Mouse (Mus musculus) macrophage (primary cell): ENCODE data around the gene Il16. TPM values are rescaled to one million over a fixed set of nuclear protein-coding genes. Genes with fewer than 3 reads are reported as not detected.
"Not testable (repeated sequence)": the region's sequence is repeated elsewhere in the genome, so short reads cannot be mapped to it uniquely, and the experiment has no call there.

ENCODE experiments used
- H3K27ac ChIP-seq: fragments of 350-480 bp; formaldehyde crosslinking; 2 replicates; pipeline ENCODE4 v1.9.0; 2021
- H3K36me3 ChIP-seq: fragments of 350-480 bp; formaldehyde crosslinking; 2 replicates; pipeline ENCODE4 v1.9.0; 2021; ENCODE audit errors: inconsistent target
- H3K4me3 ChIP-seq: fragments of 350-480 bp; formaldehyde crosslinking; 2 replicates; pipeline ENCODE4 v1.9.0; 2021; ENCODE audit errors: inconsistent target
- H3K79me2 ChIP-seq: fragments of 350-480 bp; formaldehyde crosslinking; 2 replicates; pipeline ENCODE4 v1.9.0; 2021; ENCODE audit errors: inconsistent target
- WGBS: methylation state at CpG from one replicate; pipeline ENCODE4 v1.1.7; 2026; ENCODE audit warnings: inconsistent platforms; ENCODE audit not compliant: missing documents; 5-methylcytosine and 5-hydroxymethylcytosine counted together
- polyA plus RNA-seq: library from polyadenylated mRNA; stranded (reverse); fragments of 250-400 nt; gene quantifications from 3 replicates; pipeline ENCODE4 v1.2.4, GENCODE M21; 2018; ENCODE audit warnings: inconsistent platforms

The Il16 gene
- polyA plus RNA-seq, 1 experiment from 2014 or later: 16.3 TPM

DNA sequence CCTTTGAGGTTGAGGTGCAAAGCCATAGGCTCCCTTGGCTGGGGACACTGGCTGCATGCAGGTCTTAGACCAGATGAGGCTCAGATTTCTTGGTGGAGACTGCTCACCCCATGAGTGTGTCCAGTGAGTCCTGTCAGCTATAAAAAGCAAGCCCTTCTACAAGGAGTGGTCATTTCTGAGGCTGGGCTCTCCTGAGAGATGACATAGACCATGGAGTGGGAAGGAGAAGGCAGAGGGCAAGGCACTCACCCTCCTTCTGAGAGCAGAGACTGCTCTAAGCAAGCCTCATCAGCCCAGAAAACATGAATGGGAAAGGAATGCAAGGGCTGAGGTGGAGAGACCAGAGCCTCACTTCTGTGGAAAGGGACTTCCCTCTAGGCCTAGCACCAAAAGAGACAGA, 19.7 kb downstream of the Il16 start:
- H3K36me3 ChIP-seq: no peaks in the 10 kb centered on the region
- H3K79me2 ChIP-seq: no peaks in the 10 kb centered on the region
- H3K4me3 ChIP-seq: no peak overlapping the region
- no peak overlapping the region for H3K27ac ChIP-seq

DNA sequence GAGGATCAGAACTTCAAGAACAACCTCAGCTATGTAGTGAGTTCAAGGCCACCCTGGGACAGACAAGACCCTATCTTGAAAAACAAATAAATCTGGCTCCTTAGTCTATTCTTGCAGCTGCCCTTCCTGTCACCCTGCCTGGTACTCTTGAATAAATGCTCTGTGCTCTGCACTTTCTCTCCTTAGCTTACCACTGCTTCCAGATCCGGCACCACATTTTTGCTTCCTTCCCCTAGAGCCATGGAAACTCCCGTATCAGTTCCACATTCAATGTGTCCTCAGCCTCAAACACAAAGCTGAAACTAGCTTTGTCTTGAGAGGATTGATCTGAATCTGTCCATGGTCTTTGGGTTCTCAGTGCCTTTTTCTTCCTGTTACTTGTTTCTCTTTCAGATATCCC, 21.0 kb downstream of the Il16 start:
- Histone ChIP-seq H3K4me3 (no peak overlapping the region), H3K27ac (0 out of 2 replicates have a peak overlapping the region, but pooled peaks have one; percentile 10), H3K79me2 (no peaks in the 10 kb centered on the region), H3K36me3 (no peaks in the 10 kb centered on the region)
- 67% methylated on average over 2 of the region's 2 CpGs for WGBS

DNA sequence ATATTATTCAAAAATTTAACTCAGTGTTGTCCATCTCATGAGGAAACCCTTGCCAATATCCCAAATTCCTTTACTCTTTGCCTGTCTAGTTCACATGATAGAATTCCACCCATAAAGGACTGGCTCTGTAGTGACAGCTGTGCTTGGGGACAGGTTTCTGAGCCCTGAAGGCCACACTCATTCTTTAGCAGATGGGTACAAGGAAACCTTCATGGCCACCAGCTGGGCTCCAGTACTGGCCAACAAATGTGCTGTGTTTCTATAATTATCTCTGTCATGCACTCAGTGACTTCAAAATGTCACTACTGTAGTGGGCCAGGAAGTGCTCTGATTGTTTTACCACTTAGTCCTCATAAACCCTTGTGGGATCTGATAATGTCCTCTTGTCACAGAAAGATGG, 21.6 kb downstream of the Il16 start:
- Histone ChIP-seq H3K4me3 (no peak overlapping the region), H3K79me2 (no peaks in the 10 kb centered on the region), H3K27ac (0 out of 2 replicates have a peak overlapping the region, but pooled peaks have one; percentile 10), H3K36me3 (no peaks in the 10 kb centered on the region)

DNA sequence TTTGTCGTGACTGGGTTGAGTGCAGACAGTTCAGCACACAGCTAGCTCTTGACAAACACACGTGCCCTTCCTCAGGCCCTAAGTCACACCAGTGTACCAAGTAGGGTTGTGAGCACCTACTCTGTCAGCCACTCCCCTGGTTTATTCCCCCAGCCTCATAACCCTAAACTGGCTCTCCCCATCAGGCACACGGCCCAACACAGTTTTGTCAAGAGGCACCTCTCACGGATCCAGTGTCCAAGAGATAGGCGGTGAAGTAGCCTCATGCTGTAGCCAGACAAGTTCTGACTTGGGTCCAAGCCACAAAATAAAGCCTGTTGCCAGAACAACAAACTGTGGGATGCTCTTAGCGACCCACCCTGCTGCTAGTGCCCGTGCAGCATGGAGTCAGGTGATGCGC, 22.3 kb downstream of the Il16 start:
- H3K4me3 ChIP-seq: no peak overlapping the region
- 92% methylated on average over 8 of the region's 8 CpGs for WGBS
- H3K79me2 ChIP-seq: no peaks in the 10 kb centered on the region
- H3K36me3 ChIP-seq: no peaks in the 10 kb centered on the region
- H3K27ac ChIP-seq: peak overlapping the region; percentile 36; the same call in 1 of the 2 replicates

DNA sequence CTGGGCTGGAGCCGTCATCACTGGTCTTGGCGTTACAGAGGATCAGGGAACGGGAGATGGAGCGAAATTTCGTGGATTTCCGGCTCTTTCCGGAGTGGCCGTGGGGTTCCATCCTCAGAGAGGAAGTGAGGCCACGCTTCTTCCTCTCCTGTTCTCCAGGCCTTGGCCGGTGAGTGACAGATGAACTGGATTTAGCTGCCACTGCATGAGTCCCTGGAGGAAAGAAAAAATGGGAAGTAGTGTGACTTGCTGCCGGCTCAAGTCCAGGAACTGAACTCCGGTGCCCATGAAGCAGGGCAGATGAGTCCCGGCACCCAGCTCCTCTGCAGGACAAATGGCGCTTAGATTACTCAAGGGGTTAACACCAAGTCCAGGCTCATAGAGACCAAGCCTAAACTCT, 23.0 kb downstream of the Il16 start:
- Histone ChIP-seq H3K79me2 (no peaks in the 10 kb centered on the region), H3K36me3 (no peaks in the 10 kb centered on the region), H3K4me3 (no peak overlapping the region; the same call in 1 of the 2 replicates), H3K27ac (peak overlapping the region; percentile 36)
- WGBS: 11% methylated on average over 14 of the region's 14 CpGs

DNA sequence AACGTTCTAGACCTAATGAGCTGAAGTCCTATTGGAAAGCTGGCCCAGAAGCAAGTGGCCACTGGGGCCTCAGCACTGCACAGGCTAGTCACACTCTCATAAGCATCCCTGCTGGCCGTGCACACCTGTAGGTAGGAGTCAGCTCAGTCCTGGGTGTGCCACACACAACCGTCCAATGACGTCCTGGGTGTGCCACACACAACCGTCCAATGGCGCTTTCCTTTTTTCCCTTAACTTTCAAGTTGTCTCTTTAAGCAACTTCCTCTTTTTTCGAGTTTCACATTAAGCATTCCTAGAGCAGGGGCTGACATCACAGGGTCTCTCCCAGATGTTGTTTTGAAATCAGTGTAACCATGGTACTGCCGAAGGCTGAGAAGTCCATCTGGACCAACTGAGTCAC, 25.3 kb downstream of the Il16 start:
- Histone ChIP-seq H3K79me2 (no peaks in the 10 kb centered on the region), H3K36me3 (no peaks in the 10 kb centered on the region), H3K4me3 (no peak overlapping the region), H3K27ac (no peak overlapping the region)
- 0% methylated on average over 4 of the region's 8 CpGs for WGBS

DNA sequence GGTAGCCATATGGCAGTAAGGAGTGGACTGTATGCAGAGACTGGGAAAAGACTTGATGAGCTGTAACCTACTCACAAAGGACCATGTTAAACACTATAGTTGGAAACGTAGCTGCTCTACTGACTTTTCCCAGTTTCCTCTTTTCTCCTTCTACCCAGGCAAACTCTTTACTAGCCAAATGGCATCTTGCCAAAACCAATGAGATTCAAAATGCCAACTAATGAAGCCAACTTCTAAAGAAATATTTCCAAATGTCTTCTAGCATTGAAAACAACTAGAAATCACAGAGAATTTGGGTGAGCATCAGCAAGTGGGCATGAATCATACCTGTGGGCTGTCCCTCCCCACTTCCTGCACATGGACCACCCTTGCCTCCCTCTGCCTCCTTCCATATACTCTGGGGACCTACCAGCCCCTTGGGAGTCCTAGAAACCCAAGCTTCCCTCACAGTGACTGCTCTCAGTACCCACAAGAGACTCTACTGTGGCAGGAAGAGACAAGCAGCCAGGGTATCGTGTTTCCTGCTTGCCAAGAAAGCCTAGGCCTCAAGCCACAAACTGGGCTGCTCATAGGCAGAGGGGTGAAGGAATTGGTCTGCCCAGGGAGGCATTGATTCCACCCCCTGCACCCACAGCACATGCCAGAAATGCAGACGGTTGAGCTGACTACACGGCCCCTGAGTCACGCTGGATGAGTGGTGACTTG, 28.4 kb downstream of the Il16 start:
- no peak overlapping the region for H3K4me3 ChIP-seq
- no peaks in the 10 kb centered on the region for H3K36me3 ChIP-seq
- 46% methylated on average over 5 of the region's 5 CpGs for WGBS
- H3K27ac ChIP-seq: no peak overlapping the region
- H3K79me2 ChIP-seq: no peaks in the 10 kb centered on the region

DNA sequence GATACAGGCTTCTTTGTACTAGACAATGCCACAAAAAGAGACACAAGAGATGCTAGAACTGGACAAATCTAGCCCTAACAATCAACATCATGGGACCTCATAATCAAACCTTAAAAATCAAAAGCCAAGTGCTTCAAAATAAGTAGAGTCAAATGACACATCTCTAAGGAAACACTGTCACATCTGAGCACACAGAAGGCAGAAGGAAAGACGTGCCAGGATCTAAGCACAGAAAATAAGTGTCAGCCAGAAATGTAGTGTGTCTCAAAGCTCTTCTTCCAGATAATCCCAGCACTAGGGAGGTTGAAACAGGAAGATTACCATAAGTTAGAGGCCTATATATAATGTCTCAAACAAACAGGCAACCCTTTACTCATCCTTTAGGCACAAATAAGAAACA, 31.9 kb downstream of the Il16 start:
- WGBS: 100% methylated on average over 1 of the region's 1 CpGs
- no peaks in the 10 kb centered on the region for H3K79me2 ChIP-seq
- no peaks in the 10 kb centered on the region for H3K36me3 ChIP-seq
- H3K27ac ChIP-seq: no peak overlapping the region
- H3K4me3 ChIP-seq: no peak overlapping the region

DNA sequence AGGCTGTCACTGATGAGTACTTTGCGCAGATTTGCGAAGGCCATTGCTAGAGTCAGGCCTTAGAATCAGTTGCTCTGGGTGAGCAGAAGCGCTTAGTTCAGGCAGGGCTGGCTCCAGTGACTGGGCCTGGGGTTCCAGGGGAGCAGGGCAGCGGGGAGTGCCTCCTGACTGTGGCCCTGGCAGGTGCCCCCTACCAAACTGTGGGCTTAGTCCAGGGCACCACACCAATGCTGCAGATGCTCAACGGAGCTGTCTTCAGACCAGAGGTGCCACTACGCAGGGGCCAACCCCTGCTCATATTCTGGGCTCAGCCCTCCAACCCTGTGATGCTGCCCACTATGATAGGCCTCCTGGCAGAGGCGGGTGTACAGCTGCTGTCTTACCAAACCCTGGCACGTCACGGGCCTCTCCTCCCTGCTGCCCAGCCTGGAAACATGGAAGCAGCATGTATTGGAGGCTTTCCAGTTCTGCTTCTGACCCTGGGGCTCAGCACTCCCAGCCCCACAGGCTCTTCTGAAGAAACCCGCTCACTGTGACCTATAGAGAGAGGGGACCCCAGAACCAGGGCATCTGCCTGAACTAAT, 33.8 kb downstream of the Il16 start:
- H3K27ac ChIP-seq, H3K36me3 ChIP-seq, H3K79me2 ChIP-seq, H3K4me3 ChIP-seq: not testable (repeated sequence)
- WGBS: 92% methylated on average over 10 of the region's 10 CpGs

DNA sequence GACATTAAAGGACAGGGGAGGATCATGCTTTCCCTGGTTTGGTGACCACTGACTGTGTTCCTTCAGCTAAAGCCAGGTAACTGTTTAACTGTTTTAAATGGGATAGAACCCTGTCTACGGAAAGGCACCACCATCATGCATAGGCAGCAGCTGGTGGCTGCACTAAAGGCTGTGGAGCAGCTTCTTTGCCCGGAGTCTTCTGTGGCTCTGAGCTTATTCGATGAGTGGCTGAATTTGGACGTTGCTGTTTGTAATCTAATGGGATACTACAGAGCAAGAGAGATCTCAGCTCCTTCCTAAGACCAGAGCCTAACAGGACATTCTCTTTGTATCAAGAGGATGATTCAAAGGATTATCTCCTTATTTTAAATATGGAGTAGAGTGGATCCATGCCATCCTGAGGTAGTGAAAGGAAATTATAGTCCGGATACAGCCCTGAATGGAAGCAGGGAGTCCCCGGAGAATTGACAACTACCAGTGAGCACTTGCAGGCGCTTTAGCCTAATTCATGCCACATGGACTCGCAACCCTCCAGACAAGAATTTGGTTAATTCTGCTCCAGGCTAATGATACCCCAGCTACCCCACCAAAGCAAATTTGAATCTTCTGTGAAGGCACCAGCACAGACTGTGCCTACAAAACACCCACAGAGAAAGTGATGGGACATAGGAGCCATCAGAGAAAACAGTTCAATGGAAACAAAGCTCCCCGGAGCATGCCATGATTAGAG, 42.3 kb downstream of the Il16 start:
- 91% methylated on average over 9 of the region's 9 CpGs for whole genome bisulfite sequencing

DNA sequence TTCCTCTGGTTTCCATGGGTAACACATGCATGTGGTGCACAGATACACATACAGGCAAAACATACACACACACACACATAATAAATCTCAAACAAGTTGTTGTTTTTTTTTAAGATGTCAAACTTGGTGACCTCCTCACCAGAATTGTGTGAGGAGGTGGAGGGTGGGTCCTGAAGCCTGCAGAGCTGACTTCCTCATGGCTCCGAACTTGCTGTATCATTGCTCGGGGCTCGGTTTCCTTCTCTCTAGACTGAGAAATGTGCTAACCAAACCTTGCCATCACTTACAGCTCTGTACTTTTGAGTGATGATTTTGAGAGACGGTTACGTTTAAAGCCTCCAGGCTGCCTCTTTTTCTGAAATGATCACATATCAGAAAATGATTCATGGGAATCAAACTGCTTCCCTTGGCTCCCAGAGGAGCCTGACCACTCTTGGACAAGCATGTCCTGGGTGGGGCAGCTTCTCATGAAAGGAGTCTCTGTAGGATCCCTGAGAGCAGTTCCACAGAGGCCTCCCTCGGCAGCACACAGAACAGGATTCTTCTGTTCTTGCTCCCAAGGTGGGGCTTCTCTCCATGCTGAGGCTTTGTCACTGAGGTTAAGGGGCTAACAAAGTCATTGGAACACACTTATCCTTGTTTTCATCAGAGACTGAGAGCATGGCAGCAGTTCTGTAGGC, 46.3 kb downstream of the Il16 start:
- no peaks in the 10 kb centered on the region for H3K36me3 ChIP-seq
- 21% methylated on average over 6 of the region's 6 CpGs for WGBS
- H3K4me3 ChIP-seq: no peak overlapping the region
- no peaks in the 10 kb centered on the region for H3K79me2 ChIP-seq
- H3K27ac ChIP-seq: no peak overlapping the region

More for the DNA sequence above, 42.3 kb downstream of the Il16 start:
- no peaks in the 10 kb centered on the region for H3K79me2 ChIP-seq
- no peak overlapping the region for H3K27ac ChIP-seq
- H3K4me3 ChIP-seq: no peak overlapping the region
- no peaks in the 10 kb centered on the region for H3K36me3 ChIP-seq

DNA sequence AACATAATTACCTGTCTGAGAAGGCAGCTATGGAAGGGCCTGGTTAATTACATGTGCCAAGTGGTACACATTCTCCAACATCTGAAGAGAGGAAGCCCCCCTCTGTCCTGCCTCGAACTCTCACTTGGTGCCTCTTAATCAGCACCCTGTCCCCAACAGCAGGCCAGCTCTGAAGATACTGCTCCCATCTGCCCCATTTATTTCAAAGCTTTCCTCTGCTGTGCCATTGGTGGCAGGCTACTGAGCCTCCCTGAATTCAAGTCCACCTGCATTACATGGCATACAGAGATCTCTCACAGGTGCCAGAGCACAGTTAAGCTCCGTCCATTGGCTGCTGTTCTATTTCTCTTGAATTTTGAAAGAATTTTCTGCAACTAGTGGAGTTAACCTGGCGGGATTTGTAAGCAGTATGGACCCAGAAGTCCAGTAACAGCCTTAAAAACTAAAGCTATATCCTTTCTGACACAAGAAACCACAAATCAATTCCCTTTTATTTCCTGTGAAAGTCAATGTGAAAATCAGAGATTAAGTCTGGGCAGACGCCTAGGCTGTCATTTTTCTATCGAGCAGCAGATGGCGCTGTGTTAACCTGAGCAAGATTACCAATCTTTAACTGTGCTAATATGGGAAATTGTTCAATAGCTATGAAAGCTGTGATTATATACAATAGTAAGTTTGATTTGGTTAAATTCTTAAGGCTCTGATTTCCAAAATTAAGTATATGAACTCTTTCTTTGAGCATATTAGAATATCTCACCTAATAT, 49.9 kb downstream of the Il16 start:
- no peaks in the 10 kb centered on the region for H3K36me3 ChIP-seq
- no peaks in the 10 kb centered on the region for H3K79me2 ChIP-seq
- 27% methylated on average over 6 of the region's 6 CpGs for WGBS
- no peak overlapping the region for H3K27ac ChIP-seq
- H3K4me3 ChIP-seq: no peak overlapping the region

DNA sequence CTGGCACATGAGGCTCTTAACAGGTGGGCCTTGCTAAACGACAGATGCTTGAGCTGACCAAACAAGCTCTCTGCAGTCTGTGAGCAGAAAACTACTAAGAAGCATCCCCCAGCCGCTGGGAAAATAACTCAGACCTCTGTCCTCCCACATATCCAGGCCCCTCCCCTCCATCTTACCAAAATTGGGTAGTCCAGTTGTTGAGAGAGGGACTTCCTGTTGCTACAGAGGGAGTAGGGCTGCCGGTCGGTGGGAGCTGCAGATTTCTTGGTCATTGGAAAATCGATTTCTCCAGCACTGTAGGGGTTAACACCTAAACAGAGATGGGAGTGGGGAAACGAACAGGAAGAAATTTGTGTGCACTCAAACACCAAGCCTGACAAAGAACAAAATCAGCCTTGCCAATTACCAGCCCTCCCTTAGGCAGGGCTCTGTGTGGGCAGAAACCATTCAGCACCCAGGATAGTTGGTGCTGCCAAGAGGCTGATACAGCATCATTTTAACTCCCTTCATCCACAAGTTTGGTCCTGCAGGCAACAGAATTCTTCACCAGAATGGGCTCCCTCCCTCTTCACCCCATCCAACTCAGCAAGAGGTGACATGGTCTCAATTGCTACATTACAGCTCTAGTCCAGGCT, 62.8 kb downstream of the Il16 start:
- Histone ChIP-seq H3K36me3 (no peaks in the 10 kb centered on the region), H3K27ac (no peak overlapping the region), H3K4me3 (no peak overlapping the region), H3K79me2 (no peaks in the 10 kb centered on the region)
- 34% methylated on average over 6 of the region's 6 CpGs for WGBS

DNA sequence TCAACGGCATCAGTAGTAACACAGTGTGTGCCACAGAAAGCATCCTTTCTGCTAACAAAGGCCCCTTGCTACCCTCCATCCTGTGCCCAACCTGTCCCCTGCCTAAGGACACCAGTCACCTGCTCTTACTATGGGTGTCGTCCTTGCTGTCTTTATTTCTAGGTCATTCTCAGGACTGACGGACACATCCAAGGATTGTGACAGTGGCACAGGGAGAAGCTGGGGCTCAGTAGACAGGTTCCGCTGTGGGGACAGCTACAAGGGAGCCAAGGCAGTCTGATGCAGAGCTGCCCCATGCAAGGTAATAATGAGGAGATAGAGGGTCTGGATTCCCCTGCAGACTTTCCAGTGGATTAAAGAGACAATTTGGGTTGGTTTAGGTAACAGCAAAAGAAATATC, 67.0 kb downstream of the Il16 start:
- WGBS: 87% methylated on average over 4 of the region's 4 CpGs
- H3K36me3 ChIP-seq: no peaks in the 10 kb centered on the region
- H3K27ac ChIP-seq: no peak overlapping the region
- H3K79me2 ChIP-seq: no peaks in the 10 kb centered on the region
- no peak overlapping the region for H3K4me3 ChIP-seq
